Mouse (Mus musculus): ENCODE results near the gene Gngt1. TPM values are rescaled to one million over a fixed set of nuclear protein-coding genes. Genes with fewer than 3 reads are reported as not detected.

Gngt1 gene
- polyA plus RNA-seq (2012; rRNA removed), result not detected in 2 replicates

GRCm38 (mm10) chr6:3993492-3993891 is at the start of gene Gngt1:
Gngt1 (plus strand) TSS chr6:3993792.

GRCm38 (mm10) chr6:3988750-3989149 is 4.8 kb upstream of the Gngt1 start, which contains the start of gene Tfpi2:
Tfpi2 (minus strand) TSS chr6:3988919.

GRCm38 (mm10) chr6:4003890-4004306 is 10.3 kb downstream of the Gngt1 start, which contains the start of gene Gng11:
Gng11 (plus strand) TSS chr6:4003904.

Other genes with a start within 250 kb of the Gngt1 start
- not detected in 2 replicates for gene Calcr, start 229.1 kb upstream of the Gngt1 start, polyA plus RNA-seq (2012; rRNA removed)
- gene Tfpi2, start 4.9 kb upstream of the Gngt1 start, polyA plus RNA-seq (2012; rRNA removed), result 0.17 and 0.36 TPM in 2 replicates
- 3.5 and 4.8 TPM in 2 replicates for gene Gng11, start 10.1 kb downstream of the Gngt1 start, polyA plus RNA-seq (2012; rRNA removed)
- 4.5 and 8.4 TPM in 2 replicates for gene Bet1, start 93.2 kb downstream of the Gngt1 start, polyA plus RNA-seq (2012; rRNA removed)